Mouse (Mus musculus): ENCODE data around the gene Actr1a.

The Actr1a gene

DNA sequence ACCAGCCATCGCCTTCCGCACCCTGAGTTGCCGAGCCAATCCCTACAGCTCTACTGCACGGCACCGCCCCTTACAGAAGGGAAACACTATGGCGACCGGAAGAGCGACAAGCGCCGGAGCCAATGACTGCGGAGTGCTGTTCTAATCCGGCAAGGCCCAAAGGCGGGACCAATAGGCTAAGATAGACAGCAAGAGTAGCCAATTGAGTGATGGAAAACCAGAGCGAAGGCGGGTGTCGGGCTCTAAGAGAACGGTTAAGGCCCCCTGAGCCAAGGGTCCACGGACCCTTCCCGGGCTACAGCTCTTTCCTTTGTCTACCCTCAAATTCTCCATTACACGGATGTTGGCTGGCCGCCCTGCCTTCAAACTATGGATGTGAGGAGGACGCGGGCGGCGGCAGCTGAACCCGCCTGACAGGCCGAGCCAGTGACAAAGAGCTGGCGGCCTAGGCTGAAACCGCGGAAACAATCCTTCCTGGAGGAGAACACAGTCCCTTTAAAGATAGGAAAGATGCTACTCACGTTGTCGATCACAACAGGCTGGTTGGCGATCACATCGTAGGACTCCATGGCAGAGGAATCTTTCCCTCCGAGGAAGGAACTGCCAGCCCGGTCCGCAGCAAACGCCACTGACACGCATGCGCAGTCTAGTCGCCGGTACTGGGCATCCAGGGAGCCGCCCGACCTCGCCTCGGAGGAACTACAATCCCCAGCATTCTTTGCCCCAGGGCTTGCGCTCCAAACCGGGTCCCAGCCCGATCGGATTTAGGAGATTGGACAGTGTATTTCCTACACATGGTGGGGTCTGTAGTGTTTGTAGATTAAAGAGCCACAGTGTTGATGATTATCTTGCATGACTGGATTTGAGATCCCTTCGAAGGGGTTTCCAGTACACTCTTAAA is at the start of gene Actr1a:
Gene Actr1a, minus strand, starts transcription at position 640 of the 901 bp plus-strand sequence.
- peak; percentile 99 for DNase-seq (ENCODE audit: low read depth, low spot score)

DNA sequence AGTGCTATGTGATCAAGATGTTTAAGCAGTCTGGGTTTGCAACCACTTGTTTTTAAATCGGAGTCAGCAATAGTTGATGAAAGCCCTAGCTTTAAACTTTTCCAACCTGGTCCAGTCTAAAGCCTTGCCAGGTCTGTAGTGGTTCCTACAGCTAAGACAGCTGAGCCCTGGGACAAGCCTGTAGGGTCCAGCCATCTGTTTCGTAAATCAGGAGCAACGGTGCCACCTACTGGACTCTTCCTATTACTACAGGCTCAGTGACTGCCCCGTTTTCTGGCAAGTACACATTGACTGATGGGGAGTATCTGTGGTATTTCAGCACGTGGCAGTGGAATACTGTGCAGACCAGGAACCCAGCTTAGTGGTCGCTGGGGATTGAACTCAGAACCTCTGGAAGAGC is 48.7 kb upstream of the Actr1a start:
- DNase-seq (ENCODE audit: low read depth, low spot score): peak; percentile 93

DNA sequence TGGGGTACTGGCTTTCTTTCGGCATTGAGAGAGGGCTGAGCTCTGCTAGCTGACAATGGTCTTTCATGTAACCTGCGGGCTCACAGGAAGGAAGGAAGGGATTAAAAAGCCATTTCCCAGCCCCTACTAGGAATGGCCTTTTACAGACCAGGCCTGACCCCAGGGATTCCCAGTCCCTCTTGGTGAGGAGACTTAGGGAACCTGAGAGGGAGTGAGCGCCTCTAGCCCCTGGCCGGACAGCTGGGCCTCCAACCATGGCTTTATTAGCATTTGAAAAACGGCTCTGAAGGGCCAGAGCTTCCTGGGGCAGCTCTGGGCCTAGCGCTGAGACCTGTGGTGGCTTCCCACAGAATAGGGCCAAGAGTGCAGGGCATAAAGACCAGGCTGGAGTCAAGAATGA is 48.0 kb upstream of the Actr1a start:
- DNase-seq (ENCODE audit: low read depth, low spot score): no peak

DNA sequence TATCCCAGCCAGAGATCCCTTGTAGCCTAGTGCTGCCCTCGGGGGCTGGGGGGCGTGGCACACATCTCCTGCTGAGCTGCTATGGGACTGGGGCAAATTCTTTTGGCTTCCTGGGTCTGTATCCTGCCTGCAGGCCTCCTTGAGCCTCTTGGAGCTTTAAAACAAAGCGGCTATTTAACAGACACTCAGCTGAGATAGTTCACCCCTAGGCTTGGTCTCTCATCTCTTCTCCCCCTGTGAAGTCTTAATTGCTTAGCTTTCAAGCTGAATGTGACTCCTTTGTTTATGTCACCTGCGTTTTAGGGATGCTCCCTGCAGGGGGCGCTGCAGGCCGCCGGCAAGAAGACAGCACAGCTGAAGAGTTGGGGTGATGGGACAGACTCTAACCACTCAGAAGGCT is 39.9 kb upstream of the Actr1a start:
- DNase-seq (ENCODE audit: low read depth, low spot score): peak; percentile 92

DNA sequence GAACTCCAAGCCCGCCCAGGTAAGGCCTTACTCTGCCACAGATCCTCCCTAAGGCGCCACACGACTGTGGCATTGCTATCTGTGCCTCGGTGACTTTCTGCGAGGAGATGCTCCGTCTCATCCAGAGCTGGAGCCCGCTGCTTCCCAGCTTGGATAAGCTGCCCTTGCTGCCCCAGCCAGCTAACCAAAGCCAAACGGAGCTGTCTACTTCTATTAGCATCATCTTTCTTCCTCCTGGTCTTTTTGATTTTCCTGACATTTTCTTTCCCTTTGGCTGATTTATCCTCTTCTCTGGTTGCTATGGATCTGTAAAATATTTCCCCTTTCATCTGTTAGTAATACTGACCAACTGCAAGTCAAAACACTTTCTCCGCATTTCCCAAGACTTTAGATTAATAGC is 39.0 kb upstream of the Actr1a start:
- DNase-seq (ENCODE audit: low read depth, low spot score): no peak

DNA sequence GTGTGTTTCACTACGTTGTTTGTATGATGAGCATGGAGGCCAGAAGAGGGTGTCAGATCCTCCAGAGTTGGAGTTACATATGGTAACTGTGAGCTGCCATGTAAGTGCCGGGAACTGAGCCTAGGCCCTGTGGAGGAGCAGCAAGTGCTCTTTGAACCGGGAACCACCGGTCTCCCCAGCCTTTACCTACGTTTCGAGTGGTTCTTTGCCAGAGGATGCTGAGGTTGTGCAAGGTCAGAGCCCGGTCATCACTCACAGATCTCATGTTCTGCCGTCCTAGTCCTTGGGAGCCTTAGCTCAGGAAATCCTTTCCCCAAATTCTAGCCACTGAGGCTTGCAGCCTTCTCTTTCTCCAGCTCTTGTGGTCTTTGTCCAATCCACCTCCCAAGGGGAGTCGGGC is 38.6 kb upstream of the Actr1a start:
- no peak for DNase-seq (ENCODE audit: low read depth, low spot score)

DNA sequence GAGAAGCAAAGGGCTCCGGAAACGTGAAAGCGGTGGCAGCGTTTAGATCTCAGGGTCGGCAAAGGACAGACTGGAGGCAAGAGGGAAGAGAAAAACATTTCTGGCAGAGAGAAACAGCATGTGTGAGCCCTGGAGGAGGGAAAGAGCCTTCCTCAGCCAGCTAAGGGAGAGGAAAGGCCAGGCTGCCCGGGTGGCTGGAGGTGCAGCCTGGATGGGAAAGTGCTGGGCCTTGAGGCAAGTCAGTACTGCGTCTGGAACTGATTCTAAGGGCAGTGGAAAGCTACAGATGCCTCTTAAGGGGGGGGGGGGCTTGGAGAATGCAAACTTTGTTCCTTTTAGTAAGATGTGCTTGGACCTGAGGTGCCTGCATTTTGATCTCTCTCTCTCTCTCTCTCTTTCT is 38.2 kb upstream of the Actr1a start:
- DNase-seq (ENCODE audit: low read depth, low spot score): no peak

DNA sequence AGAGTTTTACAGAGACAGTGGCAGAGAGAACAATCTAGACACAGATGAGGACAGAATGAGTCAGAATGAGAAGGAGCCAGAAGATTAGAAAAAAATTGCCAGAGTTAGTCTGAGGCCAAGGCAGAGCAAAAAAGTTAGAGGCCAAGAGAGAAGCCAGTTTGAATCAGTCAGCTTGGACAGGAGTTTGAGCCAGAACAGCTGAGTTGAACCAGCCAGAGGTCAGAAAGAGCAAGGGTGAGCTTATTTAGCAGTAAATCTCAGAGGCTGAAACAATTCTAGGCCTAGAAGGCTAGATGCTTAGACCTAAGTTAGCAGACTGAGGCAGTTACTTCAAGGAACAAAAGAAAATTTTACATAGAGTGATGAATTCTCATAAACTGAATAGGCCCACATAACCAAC is 33.7 kb upstream of the Actr1a start:
- DNase-seq (ENCODE audit: low read depth, low spot score): no peak

DNA sequence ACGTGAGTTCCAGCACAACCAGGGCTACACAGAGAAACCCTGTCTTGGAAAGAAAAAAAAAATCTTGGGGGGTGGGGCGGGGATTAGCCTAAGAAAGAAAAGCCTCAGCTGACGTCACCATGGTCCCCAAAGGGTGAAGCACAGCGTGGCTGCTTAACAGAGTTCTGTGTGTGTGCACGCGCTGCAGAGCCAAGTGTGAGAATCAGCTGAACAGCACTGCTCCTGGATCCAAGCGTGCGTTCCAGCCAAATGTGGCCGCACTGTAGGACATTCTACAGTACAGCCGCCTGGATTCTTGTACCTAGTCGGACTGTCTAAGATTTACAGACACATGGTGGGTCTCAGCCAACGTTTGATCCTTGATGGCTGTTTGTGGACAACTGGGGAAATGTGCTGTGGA is 30.9 kb upstream of the Actr1a start:
- DNase-seq (ENCODE audit: low read depth, low spot score): peak; percentile 9

DNA sequence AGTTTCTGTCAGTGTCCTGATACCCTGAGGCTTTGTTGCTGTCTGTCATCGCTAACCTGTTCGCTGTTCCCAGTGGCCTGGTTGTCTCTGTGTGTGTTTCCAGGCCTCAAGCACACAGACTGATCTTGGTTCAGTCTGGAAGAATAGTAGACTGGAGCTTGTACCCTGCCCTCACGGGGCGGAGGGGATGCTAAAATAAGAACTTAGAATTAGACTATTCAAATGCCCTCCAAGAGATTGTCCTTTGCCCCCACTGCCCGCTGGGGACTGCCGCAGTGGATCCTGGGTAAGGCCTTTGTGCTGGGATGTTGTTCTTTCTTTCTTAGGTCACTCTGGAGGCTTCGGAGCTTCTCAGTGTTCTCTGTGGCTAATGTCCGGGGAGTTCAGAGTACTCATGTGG is 29.7 kb upstream of the Actr1a start:
- DNase-seq (ENCODE audit: low read depth, low spot score): no peak

DNA sequence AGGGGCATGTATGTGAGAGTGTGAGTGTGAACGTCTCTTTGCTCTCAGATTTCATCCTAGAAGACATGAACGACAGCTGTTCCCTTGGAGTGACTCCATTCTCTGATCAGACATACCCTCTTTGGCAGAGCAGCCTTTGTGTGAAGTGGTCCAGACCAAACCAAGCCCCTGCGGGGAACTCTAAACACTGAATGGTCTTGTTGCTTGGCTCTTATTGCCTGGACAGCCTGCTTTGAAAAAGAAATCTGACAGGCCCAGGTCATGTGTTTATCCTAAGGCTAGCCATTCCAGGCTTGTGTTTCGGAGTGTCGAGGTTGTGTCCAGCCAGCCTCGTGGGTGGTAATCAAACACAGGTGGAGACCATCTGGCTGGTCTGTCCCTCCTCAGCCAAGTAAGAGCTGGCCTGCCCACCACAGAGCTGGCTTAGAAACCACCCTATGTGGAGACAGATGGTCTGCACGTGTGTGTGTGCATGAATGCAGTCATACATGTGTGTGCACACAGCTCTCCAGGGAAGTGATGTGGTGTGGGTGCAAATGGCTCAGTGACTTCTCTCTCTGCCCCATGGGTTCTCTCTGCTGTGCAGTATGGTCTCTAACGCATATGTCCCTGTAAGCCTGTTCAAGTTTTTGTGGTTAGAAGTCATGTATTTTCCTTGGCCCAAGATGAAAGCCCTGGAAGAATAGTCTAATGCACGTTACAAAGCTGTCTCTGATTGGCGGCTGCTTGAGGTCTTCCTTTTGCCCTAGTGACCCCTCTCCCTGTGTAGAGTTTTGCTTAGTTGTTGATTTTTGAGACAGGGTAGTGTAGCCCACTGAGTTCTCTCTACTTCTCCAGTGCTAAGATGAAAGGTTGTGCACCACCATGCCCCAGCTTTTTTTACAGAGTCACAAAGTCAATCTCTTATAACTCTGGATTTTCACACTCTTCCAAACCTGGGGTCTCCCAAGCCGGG is 27.1 kb upstream of the Actr1a start:
- no peak for DNase-seq (ENCODE audit: low read depth, low spot score)

DNA sequence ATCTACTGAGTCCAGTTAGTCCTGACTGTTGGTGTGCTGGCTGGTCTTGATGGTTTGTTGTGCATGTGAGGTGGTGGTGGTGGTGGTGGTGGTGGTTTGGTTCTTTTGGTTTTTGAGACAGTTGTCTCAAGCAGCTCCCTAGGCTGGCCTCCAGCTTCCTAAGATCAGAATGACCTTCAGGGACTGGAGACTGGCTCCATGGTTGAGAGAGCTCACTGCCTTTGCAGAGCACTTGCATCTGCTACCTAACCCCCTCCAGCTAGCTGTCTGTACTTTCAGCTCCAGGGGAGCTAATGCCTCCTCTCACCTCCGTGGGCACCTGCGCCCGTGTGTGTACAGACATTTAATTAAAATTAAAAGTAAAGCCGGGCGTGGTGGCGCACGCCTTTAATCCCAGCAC is 24.9 kb upstream of the Actr1a start:
- no peak for DNase-seq (ENCODE audit: low read depth, low spot score)

DNA sequence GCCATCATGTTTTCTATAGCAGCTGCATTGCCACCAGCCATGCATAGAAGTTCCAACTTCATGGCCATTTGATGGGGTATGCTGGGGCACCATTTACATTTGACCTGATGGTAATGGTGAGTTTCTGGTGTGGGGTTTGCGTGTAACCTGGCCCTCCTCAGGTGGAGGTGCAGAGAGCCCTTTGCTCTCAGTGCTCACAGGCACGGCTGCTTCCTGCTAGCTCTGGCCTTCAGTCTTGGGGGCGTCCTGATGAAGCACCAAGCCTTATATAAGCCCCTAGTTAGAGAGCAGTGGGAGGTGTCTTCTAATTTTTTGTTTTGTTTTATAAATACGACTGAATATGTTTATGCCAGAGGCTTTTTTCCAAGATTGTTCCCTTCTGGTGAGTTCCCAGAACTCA is 22.5 kb upstream of the Actr1a start:
- DNase-seq (ENCODE audit: low read depth, low spot score): no peak

DNA sequence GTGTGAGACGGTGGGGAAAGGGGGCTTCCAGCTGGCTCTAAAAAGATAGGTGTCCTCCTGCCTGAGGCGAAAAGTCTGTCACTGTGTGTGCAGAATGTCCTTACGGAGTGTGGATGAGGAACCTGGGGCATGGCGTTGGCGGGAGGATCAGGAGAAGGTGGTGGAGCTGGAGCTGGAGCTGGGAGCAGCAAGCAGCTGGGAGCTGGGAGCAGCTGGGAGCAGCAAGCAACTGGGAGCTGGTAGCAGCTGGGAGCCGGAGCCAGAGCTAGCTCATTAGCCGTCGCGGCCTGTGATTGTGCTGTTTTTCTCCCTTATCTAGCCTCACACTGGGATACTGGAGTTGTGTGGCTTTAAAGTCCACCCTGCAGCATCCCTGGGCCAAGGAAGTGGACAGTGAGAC is 20.7 kb upstream of the Actr1a start:
- DNase-seq (ENCODE audit: low read depth, low spot score): peak; percentile 10

DNA sequence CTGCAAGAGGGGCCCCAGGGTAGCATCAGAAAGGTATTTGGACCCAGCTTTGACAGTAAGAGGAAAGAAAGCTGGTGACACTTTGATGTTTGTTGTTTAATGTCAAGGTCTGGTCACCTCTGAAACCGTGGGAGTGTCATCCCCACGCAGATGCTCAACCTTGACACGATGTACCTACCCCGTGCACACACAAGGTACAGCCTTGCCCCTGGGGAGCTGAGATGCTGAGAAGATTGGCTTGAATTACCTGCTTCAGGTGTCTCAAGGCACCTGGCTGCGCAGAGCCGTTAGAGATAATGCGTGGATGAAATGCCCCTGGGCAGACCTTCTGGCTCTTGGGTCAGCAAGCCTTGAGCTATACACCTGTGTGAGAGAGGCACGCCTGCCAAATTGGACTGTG is 18.9 kb upstream of the Actr1a start:
- no peak for DNase-seq (ENCODE audit: low read depth, low spot score)

DNA sequence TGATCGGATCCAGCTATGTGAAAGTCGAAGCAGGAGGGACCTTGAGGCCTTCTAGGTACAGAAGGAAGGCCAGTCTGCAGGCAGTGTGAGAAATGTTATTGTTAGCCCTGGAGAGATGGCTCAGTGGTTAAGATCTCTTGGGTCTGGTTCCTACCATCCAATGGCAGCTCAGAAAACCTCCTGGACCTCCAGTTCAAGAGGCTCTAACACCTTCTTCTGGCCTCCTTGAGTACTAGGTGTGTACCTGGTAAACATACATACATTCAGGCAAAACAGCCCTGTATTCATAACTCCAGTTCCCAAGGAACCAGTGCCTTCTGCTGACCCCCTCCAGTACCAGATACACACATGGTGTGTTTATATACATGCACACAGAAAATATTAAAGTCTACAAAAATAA is 18.4 kb upstream of the Actr1a start:
- DNase-seq (ENCODE audit: low read depth, low spot score): no peak

DNA sequence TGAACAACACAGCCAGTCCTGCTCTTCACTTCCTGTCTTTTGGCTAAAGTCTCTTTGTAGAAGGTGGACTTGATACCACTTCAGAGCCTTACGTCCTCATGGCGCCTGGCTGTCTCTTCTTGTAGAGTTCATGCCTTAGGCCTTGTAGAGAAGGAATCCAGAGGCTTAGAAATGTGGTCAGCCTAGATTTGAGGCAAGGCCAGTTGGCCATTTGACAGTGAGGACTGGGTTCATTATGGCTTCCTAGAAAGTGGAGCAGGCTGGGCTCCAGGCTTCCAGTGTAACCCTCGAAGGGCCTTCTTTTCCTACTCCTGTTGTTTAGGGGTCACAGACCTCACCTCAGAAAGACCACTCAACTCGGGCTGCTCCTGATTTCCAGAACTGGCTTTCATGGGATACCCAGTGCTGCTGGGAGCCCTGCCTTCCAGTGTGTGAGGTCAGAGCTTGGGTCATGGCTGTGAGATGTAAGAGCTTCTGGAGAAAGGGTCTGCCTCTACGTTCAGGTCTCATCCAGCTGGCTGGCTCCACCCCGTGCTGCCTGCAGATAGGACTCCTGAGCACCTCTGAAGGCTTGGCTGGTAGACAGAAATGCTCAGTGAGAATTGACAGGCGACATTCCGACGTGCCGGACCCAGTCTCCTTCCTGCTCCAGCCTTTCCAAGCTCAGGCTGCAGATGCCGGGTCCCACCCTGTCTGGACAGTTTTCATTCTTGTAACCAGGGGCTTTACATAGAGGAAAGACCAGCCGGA is 16.7 kb upstream of the Actr1a start:
- DNase-seq (ENCODE audit: low read depth, low spot score): peak; percentile 24

DNA sequence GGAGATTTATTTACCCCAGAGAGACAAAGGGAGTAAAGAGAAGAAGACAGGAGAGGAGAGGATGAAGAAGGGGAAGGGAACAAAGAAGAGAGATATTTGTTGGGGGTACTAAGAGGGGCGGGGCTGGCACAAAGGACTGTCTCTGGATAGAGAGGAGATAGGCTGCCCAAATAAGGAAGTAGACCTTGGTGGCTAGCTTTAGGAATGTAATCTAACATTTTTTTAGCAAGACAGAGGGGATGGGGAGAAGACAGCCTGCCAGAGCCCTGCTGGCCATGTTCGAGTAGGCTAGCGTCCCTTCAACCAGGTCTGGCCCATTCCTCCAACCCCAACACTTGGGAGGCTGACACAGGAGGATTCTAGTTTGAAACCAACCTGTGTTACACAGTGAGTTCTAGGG is 14.0 kb upstream of the Actr1a start:
- DNase-seq (ENCODE audit: low read depth, low spot score): no peak

DNA sequence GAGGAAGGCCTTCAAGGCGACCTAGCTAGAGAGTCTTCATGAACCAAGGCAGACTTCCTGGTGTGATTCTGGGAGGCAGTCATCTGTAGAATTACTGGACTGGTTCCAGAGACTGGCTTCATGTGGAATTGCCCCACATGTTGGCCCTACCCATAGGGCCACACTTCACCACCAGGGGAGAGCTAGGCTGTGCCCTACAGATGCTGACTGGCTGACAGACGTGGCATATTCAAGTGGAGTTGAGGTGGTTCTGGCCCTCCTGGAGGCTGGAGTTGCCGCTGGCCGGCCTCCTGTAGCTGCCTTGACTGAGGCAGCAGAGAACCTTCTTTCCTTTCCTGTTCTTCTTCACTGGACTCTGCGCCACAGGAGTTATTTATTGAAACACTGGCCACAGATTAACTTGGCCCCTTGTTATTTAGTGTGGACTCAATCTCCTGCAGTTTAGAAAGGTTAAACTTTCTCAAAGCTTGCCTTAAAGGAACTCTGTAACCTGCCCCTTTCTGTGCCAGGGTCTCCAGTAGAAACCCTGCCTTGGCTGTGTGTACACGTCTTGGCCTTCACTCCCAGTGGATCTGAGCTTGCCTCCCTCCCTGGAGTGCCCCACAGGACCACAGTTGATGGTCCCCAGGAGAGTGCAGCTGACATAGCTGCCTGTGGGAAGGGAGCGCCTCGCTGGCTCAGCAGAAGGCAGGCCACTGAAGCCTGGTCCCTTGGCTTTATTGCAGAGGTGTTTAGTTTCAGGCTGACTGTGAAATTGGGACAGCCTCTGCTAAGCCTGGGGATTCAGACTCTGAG is 11.2 kb upstream of the Actr1a start:
- no peak for DNase-seq (ENCODE audit: low read depth, low spot score)

DNA sequence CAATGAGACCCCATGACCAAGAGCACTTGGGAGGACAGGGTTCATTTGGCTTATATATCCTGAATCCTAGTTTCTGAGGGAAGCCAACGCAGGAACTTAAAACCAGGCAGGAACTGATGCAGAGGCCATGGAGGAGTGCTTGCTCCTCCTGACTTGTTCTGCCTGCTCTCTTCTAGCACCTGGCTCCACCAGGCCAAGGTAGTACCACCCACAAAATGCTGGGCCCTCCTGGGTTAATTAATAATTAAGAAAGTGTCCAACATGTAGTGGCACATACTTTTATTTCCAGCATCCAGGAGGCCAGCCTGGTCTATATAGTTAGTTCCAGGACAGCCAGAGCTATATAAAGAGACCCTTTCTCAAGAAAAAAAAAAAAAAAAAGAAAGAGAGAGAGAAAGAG is 8.5 kb upstream of the Actr1a start:
- no peak for DNase-seq (ENCODE audit: low read depth, low spot score)

DNA sequence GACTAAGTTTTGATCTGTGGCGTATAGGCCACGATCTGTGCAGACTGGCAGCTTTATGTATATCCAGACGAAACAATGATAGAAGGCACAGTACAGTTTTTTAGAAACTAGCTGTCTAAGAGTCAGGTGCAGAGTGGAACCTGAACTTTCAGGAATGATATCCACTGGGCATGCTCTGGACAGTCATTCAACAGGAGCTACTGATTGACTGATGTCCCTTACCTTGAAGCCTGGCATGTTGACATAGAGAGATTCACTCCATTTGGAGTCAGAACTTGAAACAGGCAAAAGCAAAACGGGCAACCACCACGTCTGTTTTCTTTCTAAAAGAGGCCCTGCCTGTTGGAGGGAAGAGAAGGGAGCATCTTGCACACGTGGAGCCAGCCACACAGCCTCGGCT is 5.0 kb upstream of the Actr1a start:
- no peak for DNase-seq (ENCODE audit: low read depth, low spot score)
